Mouse (Mus musculus): Measurements from ENCODE around the gene Ube2a.

Gene Ube2a

GRCm38 (mm10) chrX:36873765-36874164 lies at the start of gene Ube2a, which contains the start of gene C330007P06Rik:
Ube2a (plus strand) TSS chrX:36873900.
C330007P06Rik (minus strand) TSS chrX:36874111.
- no peak for DNase-seq (ENCODE audit: low read depth)

GRCm38 (mm10) chrX:36823932-36824711 lies 49.6 kb upstream of the Ube2a start:
- DNase-seq (ENCODE audit: low read depth) = no peak

GRCm38 (mm10) chrX:36825032-36825431 lies 48.7 kb upstream of the Ube2a start:
- no peak for DNase-seq (ENCODE audit: low read depth)

- DNase-seq (ENCODE audit: low read depth) = no peak
These were observed 46.8 kb upstream of the Ube2a start for GRCm38 (mm10) chrX:36826873-36827272.

GRCm38 (mm10) chrX:36830271-36830670 lies 43.4 kb upstream of the Ube2a start:
- peak; percentile 77 for DNase-seq (ENCODE audit: low read depth)

- no peak for DNase-seq (ENCODE audit: low read depth)
These were observed 42.1 kb upstream of the Ube2a start for GRCm38 (mm10) chrX:36831632-36832031.

GRCm38 (mm10) chrX:36833397-36834084 lies 40.2 kb upstream of the Ube2a start:
- peak; percentile 68 for DNase-seq (ENCODE audit: low read depth)

GRCm38 (mm10) chrX:36837069-36837676 lies 36.5 kb upstream of the Ube2a start:
- no peak for DNase-seq (ENCODE audit: low read depth)

GRCm38 (mm10) chrX:36839391-36839790 lies 34.3 kb upstream of the Ube2a start:
- DNase-seq (ENCODE audit: low read depth) = peak; percentile 45

GRCm38 (mm10) chrX:36841698-36842097 lies 32.0 kb upstream of the Ube2a start:
- DNase-seq (ENCODE audit: low read depth) = peak; percentile 46

- peak; percentile 57 for DNase-seq (ENCODE audit: low read depth)
These were observed 30.2 kb upstream of the Ube2a start for GRCm38 (mm10) chrX:36843346-36843990.

- no peak for DNase-seq (ENCODE audit: low read depth)
These were observed 26.5 kb upstream of the Ube2a start for GRCm38 (mm10) chrX:36847152-36847551.

- no peak for DNase-seq (ENCODE audit: low read depth)
These were observed 21.1 kb upstream of the Ube2a start for GRCm38 (mm10) chrX:36852631-36853030.

- peak; percentile 91 for DNase-seq (ENCODE audit: low read depth)
These were observed 9.7 kb upstream of the Ube2a start for GRCm38 (mm10) chrX:36863766-36864608.

GRCm38 (mm10) chrX:36864609-36865328 lies 8.9 kb upstream of the Ube2a start:
- peak; percentile 17 for DNase-seq (ENCODE audit: low read depth)

- DNase-seq (ENCODE audit: low read depth) = peak; percentile 86
These were observed 3.3 kb upstream of the Ube2a start for GRCm38 (mm10) chrX:36870372-36870771.

GRCm38 (mm10) chrX:36874178-36874696 lies 537 bp downstream of the Ube2a start:
- peak; percentile 85 for DNase-seq (ENCODE audit: low read depth)

- peak; percentile 15 for DNase-seq (ENCODE audit: low read depth)
These were observed 1.0 kb downstream of the Ube2a start for GRCm38 (mm10) chrX:36874704-36875128.

GRCm38 (mm10) chrX:36884719-36885118 lies 11.0 kb downstream of the Ube2a start:
- no peak for DNase-seq (ENCODE audit: low read depth)

GRCm38 (mm10) chrX:36898931-36899330 lies 25.2 kb downstream of the Ube2a start:
- DNase-seq (ENCODE audit: low read depth) = peak; percentile 62

All from 416B (cell line).